Mouse (Mus musculus) kidney, adult 9 months (tissue): Measurements from ENCODE around the gene Pak6.
A peak's percentile ranks its signal among the peaks of the same experiment; 100 is the strongest.

Source experiments
- DNase-seq: peaks from one replicate; pipeline ENCODE4 v3.0.0; 2022

Gene Pak6

DNA sequence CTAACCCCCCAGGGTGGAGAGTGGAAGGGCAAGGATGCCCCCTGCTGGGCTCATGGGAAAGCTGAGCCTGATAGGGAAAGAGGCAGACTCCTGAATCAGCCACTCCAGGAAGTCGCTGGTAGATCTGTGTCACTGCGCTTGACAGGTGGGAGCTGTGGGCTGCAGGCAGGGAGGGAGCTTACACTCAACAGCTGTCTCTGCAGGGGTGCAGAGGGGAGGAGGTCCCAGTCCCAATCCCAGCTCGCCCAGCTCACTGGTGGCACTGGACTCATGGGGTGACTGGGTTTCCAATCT is 67.5 kb downstream of the Pak6 start:
- peak; percentile 75 for DNase-seq

- no peak for DNase-seq
Observed at GRCm38 (mm10) chr2:118731981-118732380, 68.9 kb downstream of the Pak6 start.

DNA sequence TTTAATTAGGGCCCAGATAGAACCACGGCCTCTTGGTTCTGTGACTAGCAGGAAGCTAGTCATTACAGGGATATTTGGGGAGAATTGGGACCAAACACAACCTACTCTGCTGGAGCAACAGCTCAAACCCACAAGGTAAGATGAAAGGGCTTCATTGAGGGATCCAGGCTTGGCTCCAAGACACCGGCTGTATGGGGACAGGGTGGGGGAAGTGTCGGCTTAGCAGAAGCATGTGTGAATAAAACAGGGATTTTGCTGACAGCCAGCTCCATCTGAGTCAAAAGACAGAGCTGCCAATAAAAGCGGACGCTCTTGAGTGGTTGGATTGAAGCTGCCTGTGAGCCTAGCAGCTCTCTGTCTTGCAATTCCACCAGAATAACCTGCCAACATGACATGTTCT is 70.2 kb downstream of the Pak6 start:
- no peak for DNase-seq

DNA sequence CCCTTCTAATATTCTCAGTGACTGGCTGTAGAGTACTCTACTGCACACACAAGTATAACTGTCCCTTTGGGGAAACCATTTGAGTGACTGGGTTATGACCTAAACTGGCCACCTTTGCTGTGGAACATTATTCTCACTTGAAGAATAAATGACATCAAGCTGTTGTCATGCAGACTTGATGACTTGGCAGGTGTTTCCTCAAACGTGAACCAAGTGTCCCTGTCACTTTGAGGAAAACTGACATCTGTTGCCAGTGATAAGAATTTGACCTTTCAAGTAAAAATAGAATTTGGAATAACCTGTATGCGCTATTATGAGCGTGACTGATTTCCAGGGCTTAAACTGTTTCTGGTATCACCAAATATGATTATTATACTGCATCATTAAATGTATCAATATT is 77.2 kb downstream of the Pak6 start:
- no peak for DNase-seq

DNA sequence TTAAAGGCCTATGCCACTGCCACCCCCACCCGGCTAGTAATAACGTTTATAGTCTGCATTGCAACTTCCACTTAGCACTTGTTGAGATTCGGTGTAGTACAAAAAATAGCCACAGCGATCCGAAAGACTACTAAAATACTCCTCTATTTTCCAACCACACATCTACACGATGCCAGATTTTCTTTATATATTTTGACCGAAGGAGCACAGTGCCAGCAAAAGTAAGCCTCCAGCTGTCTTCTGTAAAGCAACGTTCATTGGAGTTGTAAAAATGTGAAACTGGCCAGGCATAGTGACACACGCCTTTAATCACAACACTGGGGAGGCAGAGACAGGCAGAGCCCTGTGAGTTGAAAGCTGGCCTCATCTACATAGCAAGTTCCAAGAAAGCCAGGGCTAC is 78.1 kb downstream of the Pak6 start:
- DNase-seq: no peak

GRCm38 (mm10) chr2:118743261-118743943 is 80.3 kb downstream of the Pak6 start:
- DNase-seq: peak; percentile 71

DNA sequence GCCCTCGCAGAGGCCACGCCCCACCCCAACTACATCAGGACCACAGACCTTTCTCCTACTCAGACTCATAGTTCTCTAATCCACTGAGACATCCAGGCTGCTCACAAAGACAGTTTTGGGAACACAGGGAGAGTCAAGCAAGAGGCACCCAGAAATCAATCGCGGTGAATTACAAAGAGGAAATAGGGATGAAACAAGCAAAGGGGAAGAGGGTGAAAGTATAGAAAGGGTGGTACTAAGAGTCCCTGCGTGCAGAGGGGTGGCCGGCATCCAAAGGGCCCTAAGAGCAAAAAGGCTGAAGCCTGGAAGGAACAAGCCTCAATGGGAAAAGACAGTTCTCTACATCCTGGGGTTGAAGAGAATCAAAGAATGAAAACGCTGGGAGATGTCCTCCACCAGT is 81.5 kb downstream of the Pak6 start:
- DNase-seq: no peak

DNA sequence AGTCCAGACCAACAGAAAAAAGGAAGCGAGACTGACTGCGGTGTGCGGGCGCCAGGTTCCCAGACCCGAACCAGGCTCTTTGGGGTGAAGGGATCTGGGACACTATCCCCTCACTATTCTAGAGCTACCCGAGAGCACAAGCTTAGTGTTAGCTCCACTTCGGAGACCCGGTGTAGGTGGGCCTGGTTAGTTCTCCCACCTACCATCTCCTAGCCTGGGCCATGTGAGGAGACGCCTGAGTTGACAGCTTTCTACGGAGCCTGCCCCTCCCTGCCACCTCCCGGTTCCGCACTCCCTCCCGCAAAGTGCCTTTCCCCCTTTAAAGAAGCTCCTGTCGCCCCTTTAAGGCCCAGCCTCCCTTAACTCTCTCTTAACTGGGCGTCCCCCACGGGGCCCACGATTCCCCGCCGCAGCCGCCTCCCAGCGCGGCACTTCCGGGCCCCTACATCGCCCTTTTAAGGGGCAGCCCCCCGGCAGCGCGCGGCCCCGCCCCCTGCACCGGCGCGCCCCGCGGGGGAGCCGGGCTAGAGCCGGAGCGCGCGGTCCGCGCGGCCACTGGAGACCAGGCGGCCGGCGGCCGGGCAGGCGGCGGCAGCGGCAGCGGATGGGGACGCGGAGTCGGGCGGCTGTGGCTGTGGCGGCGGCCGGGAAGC is 82.3 kb downstream of the Pak6 start, which contains the start of gene Inafm2:
Gene Inafm2 (plus strand): TSS at position 527 of the 653 bp plus-strand sequence.
- peak; percentile 93 for DNase-seq

DNA sequence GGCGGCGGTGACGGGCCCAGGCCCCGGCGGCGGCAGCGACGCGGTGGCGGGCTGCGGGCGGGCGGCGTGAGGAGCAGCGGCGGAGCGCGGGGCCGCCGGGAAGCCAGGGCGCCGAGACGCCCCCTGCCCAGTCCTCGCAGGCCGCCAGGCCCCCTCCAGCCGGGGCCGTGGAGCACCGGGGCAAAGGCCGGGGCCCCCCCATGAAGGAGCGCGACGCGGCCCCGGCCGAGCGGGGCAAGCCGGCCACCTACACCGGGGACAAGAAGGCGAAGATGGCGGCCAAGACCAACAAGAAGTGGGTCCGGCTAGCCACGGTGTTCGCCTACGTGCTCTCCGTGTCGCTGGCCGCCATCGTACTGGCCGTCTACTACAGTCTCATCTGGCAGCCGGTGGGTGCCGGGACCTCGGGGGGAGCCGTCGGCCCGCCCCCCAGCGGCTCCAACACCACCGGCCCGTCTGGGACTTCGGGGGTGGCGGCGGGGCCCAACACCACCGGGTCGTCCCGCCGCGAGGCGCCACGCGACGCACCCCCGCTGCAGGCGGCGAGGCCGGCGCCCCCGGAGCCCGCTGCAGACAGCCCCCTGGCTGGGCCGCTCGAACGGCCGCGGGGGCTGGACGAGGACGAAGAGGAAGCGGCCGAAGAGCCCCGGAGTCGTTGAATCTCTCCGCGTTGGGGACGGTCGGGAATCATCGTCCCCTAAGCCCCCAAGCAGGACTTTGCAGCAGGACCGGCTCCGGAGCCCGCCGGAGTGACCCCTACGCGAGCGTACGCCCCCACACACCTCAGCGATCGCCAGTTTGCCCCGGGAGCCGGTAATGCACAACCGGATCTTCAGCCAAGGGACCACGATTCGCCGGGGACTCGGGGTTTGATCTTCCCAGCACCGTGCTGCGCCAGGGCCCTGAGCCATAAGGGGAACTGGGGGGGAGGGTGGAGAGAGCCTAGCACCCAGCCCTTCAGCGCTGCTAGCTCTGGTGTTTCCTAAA is 83.1 kb downstream of the Pak6 start:
- DNase-seq: peak; percentile 33

- no peak for DNase-seq
Observed at GRCm38 (mm10) chr2:118747301-118747960, 84.3 kb downstream of the Pak6 start.
